Mouse (Mus musculus) CD4-positive, CD25-positive, alpha-beta regulatory T cell, adult 2 months (primary cell): Measurements from ENCODE around the gene Fyn.

Source experiments
- DNase-seq: peaks from one replicate; pipeline ENCODE4 v3.0.0-alpha.2; 2012; ENCODE audit warnings: low read depth, low spot score

Gene Fyn

GRCm38 (mm10) chr10:39601068-39601467, 232.4 kb downstream of the Fyn start:
- no peak for DNase-seq

GRCm38 (mm10) chr10:39606434-39606833, 237.8 kb downstream of the Fyn start:
- no peak for DNase-seq

DNA sequence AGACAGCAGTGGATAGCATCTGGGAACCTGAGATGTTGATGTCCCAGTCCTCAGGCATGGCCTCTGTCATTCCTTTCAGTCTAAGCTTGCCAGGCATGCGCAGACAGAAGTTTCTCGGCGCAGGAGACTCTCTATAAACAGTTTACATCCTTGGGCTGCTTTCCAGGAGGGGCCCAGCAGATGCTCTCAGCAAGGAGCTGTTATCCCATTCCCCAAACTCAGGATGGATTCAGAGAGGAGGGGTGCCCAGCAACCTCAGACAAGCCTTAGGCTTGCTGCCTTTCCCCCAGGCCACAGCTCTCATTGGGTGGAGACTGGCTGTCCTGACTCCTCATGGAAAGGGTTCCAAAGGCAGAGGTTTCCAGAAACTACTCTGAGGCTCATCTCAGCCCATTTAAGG, 242.6 kb downstream of the Fyn start:
- DNase-seq = no peak

DNA sequence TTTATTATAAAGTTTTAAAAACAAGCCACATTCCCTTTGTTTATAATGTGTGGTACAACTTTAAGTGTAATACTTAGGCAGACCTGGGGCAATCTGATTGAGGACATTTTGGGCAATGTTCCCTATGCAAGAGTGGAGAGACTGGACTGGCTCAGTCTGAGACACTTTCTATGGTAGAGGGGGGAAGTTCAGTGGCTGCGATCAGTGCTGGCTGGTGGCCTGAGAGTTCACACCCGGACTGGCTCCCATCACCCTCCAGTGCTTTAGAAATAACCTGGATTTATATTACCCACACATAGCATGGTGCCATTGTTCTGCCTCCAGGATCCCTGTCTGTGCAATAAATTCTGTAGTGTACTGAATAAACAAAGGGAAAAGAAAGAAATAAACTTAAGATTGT, 243.5 kb downstream of the Fyn start:
- no peak for DNase-seq

DNA sequence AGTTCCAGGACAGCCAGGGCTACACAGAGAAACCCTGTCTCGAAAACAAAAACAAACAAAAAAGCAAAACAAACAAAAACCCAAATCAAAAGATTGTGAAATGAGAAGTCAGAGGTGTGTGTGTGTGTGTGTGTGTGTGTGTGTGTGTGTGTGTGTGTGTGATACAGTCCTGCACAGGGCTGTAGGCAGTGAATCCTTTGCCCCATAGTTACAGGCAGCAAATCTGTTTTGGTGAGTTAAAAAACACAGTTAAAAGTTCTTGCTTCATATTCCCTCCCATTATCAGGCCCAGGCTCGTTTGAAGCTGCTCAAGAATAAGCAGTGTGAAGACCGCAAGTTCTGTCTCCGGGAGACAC, 244.0 kb downstream of the Fyn start, which contains the start of gene Traf3ip2:
Traf3ip2 (plus strand) TSS at position 302 of the 356 bp plus-strand sequence.
- DNase-seq = no peak

DNA sequence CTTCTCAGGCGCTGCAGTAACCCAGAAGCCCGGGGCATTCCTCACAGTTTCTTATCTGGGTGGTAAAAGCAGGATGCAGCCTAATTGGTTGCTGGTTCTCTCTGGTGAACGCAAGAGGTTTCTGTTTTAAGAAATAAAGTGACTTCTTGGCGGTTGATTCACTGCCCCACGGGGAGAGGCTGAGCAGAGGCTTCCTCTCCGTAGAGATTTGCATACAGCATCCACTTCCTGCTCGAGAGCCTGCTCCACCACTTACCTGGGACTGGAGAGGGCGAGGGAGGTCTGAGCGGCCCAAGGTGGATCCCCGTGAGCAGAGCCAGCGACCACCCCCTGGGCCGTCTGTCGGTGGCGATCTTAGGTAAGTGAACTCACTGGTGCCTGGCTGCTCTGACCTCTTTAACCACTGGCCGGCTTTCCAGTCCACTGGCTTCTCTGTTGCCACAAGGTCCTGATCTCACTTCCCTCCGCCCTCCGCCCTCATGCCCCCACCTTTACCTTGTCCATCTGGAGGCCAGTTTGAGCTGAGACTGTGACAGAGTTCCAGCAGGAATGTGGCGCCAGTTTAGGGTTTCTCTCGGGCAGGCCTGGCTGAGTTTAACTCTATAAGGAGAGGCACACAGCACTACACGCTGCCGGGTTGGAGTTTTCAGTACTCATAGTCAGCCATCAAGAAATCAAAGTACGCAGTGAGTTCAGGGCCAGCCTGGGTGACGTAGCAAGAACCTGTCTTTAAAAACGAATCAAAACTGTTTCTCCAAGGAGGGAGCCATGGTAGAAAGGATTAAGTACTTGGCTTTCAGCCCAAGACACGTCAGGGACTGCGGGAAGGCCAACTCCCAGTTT, 244.6 kb downstream of the Fyn start:
- peak; percentile 83 for DNase-seq

DNA sequence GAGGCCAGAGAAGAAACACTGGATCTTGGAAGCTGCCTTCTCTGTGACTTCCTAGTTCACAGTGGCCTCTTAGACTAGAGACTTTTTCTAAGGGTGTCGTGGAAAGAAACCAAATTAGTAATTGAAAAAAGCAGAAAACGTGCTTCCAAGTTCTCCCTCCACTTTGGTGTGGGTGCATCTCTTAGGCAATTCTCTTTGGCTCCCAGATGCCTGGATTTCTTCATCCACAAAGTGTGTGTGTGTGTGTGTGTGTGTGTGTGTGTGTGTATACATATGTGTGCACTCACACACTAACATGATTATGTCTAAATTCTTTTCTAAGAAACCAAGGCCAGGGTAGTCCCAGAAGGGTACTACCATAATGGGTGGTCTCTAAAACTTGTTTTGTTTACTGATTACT, 245.3 kb downstream of the Fyn start:
- no peak for DNase-seq

- DNase-seq = no peak
Measured at GRCm38 (mm10) chr10:39614676-39615075, 246.0 kb downstream of the Fyn start.
